Mouse (Mus musculus) 3134 (cell line): ENCODE data around the gene Wdr82.

Source experiments
- DNase-seq: peaks from one replicate; pipeline ENCODE4 v3.0.0-alpha.2; 2011; ENCODE audit warnings: low spot score; ENCODE audit not compliant: insufficient read length; ENCODE audit errors: extremely low read depth

Gene Wdr82

GRCm38 (mm10) chr9:106170556-106171345 lies at the start of gene Wdr82:
Gene Wdr82, plus strand, starts transcription at chr9:106170928.
- DNase-seq, result peak; percentile 94

GRCm38 (mm10) chr9:106123599-106123998 lies 47.1 kb upstream of the Wdr82 start:
- no peak for DNase-seq

- no peak for DNase-seq
Measured at GRCm38 (mm10) chr9:106126786-106127251, 43.9 kb upstream of the Wdr82 start.

- no peak for DNase-seq
Measured at GRCm38 (mm10) chr9:106129072-106129471, 41.7 kb upstream of the Wdr82 start.

- no peak for DNase-seq
Measured at GRCm38 (mm10) chr9:106130250-106130649, 40.5 kb upstream of the Wdr82 start.

GRCm38 (mm10) chr9:106137671-106138216 lies 33.0 kb upstream of the Wdr82 start:
- no peak for DNase-seq

GRCm38 (mm10) chr9:106139763-106140162 lies 31.0 kb upstream of the Wdr82 start:
- DNase-seq, result no peak

- no peak for DNase-seq
Measured at GRCm38 (mm10) chr9:106141955-106142354, 28.8 kb upstream of the Wdr82 start.

- DNase-seq, result no peak
Measured at GRCm38 (mm10) chr9:106144176-106144575, 26.6 kb upstream of the Wdr82 start.

GRCm38 (mm10) chr9:106145582-106145981 lies 25.1 kb upstream of the Wdr82 start:
- DNase-seq, result no peak

- DNase-seq, result no peak
Measured at GRCm38 (mm10) chr9:106147281-106147680, 23.4 kb upstream of the Wdr82 start.

- no peak for DNase-seq
Measured at GRCm38 (mm10) chr9:106147851-106148431, 22.8 kb upstream of the Wdr82 start.

GRCm38 (mm10) chr9:106148541-106149398 lies 22.0 kb upstream of the Wdr82 start:
- no peak for DNase-seq

- DNase-seq, result no peak
Measured at GRCm38 (mm10) chr9:106149399-106149754, 21.4 kb upstream of the Wdr82 start.

GRCm38 (mm10) chr9:106154106-106154505 lies 16.6 kb upstream of the Wdr82 start:
- peak; percentile 57 for DNase-seq

GRCm38 (mm10) chr9:106156419-106156818 lies 14.3 kb upstream of the Wdr82 start:
- peak; percentile 44 for DNase-seq

- DNase-seq, result no peak
Measured at GRCm38 (mm10) chr9:106156921-106157622, 13.7 kb upstream of the Wdr82 start.

- no peak for DNase-seq
Measured at GRCm38 (mm10) chr9:106157623-106157925, 13.2 kb upstream of the Wdr82 start.

GRCm38 (mm10) chr9:106158037-106158491 lies 12.7 kb upstream of the Wdr82 start, which contains the start of gene Glyctk:
Gene Glyctk, minus strand, starts transcription at chr9:106158138.
- DNase-seq, result no peak

GRCm38 (mm10) chr9:106159237-106159636 lies 11.5 kb upstream of the Wdr82 start:
- DNase-seq, result no peak
